Mouse (Mus musculus) CD4-positive, CD25-positive, alpha-beta regulatory T cell, adult 2 months (primary cell): Measurements from ENCODE around the gene Rnf214.

Source experiments
- DNase-seq: peaks from one replicate; pipeline ENCODE4 v3.0.0-alpha.2; 2012; ENCODE audit warnings: low read depth, low spot score

The Rnf214 gene

DNA sequence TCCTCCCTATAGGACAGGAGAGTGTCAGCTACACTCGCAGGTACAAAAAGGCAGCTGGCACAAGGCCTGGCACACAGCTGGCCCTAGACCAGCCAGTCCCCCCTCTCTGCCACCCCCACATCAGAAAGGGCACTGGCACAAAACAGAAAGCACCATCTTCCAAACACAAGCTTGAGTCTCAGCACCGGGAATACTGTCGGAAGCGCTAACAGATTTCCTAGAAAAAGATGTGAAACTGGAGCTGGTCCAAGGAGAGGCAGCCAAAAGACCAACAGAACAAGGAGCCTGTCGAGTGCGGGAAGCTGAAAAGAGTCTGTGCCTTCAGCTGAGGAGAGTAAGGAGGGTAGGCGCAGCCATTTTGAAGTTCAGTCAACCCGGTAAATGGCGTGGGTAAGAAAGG lies 91.6 kb downstream of the Rnf214 start:
- no peak for DNase-seq
